Mouse (Mus musculus) midbrain, embryonic 13.5 days (tissue): ENCODE data around the gene Neu1. TPM values are rescaled to one million over a fixed set of nuclear protein-coding genes. Genes with fewer than 3 reads are reported as not detected.
"Not testable (repeated sequence)": the region's sequence is repeated elsewhere in the genome, so short reads cannot be mapped to it uniquely, and the experiment has no call there.

ENCODE experiments used
- ATAC-seq: fragments of 200-750 bp; cut with Nextera tagmentation; 2 replicates; pipeline ENCODE4 v1.8.0; 2017; ENCODE audit warnings: mild to moderate bottlenecking, moderate TSS enrichment, moderate library complexity
- H3K27ac ChIP-seq: fragments of 300-500 bp; sonication (generic); 2 replicates; pipeline ENCODE4 v1.5.1; 2015; ENCODE audit warnings: inconsistent platforms, mild to moderate bottlenecking, moderate library complexity
- H3K27me3 ChIP-seq: fragments of 300-500 bp; sonication (generic); 2 replicates; pipeline ENCODE4 v1.6.1; 2015; ENCODE audit warnings: mild to moderate bottlenecking, inconsistent platforms
- H3K36me3 ChIP-seq: fragments of 300-500 bp; sonication (generic); 2 replicates; pipeline ENCODE4 v1.6.1; 2015; ENCODE audit warnings: mild to moderate bottlenecking, inconsistent platforms
- H3K4me1 ChIP-seq: fragments of 300-500 bp; sonication (generic); replicated peaks from 2 replicates; pipeline ENCODE4 v1.6.1; 2015; ENCODE audit warnings: inconsistent platforms
- H3K4me2 ChIP-seq: fragments of 300-500 bp; sonication (generic); replicated peaks from 2 replicates; pipeline ENCODE4 v1.6.1; 2015; ENCODE audit warnings: moderate library complexity, mild to moderate bottlenecking, inconsistent platforms
- H3K4me3 ChIP-seq: fragments of 300-500 bp; sonication (generic); replicated peaks from 2 replicates; pipeline ENCODE4 v1.5.1; 2015; ENCODE audit warnings: mild to moderate bottlenecking, inconsistent platforms
- H3K9ac ChIP-seq: fragments of 300-500 bp; sonication (generic); replicated peaks from 2 replicates; pipeline ENCODE4 v1.6.1; 2015; ENCODE audit warnings: mild to moderate bottlenecking, inconsistent platforms
- H3K9me3 ChIP-seq: fragments of 300-500 bp; sonication (generic); 2 replicates; pipeline ENCODE4 v1.6.1; 2016; ENCODE audit warnings: mild to moderate bottlenecking, inconsistent platforms
- WGBS: fragments of 180-500 bp; shearing (Covaris S2); methylation state at CpG from one replicate; pipeline ENCODE4 v1.1.7; 2015; 5-methylcytosine and 5-hydroxymethylcytosine counted together
- polyA plus RNA-seq: library from polyadenylated mRNA; unstranded; fragments of >200 nt; fragmentation: Nextera tagmentation; extraction: Ambion mirVana; gene quantifications from 2 replicates; pipeline ENCODE4 v1.2.1, GENCODE M21; 2015

Gene Neu1
- polyA plus RNA-seq, 1 experiment from 2014 or later, result 25.9 TPM

- H3K4me2 ChIP-seq, result no peak overlapping the region
- H3K9me3 ChIP-seq, result no peaks in the 10 kb centered on the region
- no peak overlapping the region for H3K9ac ChIP-seq
- no peak for ATAC-seq
- H3K27me3 ChIP-seq, result peaks cover 45% of the 10 kb centered on the region
- peaks cover 12% of the 10 kb centered on the region; the same call in 1 of the 2 replicates for H3K4me1 ChIP-seq
- no peak overlapping the region for H3K4me3 ChIP-seq
- no peak overlapping the region for H3K27ac ChIP-seq
- no peaks in the 10 kb centered on the region for H3K36me3 ChIP-seq
Measured at GRCm38 (mm10) chr17:34960702-34961493, 29.8 kb downstream of the Neu1 start.

GRCm38 (mm10) chr17:34962125-34962524, 31.1 kb downstream of the Neu1 start:
- WGBS, result 35% methylated on average over 3 of the region's 3 CpGs
- ATAC-seq, result no peak
- Histone ChIP-seq H3K27ac (no peak overlapping the region), H3K4me2 (no peak overlapping the region), H3K4me3 (no peak overlapping the region), H3K36me3 (no peaks in the 10 kb centered on the region), H3K27me3 (peaks cover 36% of the 10 kb centered on the region), H3K9me3 (no peaks in the 10 kb centered on the region), H3K9ac (0 out of 2 replicates have a peak overlapping the region, but pooled peaks have one; percentile 14), H3K4me1 (peaks cover 12% of the 10 kb centered on the region; the same call in 1 of the 2 replicates)

GRCm38 (mm10) chr17:34962841-34963240, 31.8 kb downstream of the Neu1 start:
- Histone ChIP-seq H3K27ac (no peak overlapping the region), H3K9me3 (no peaks in the 10 kb centered on the region), H3K4me2 (no peak overlapping the region), H3K4me1 (peaks cover 12% of the 10 kb centered on the region; the same call in 1 of the 2 replicates), H3K9ac (no peak overlapping the region), H3K27me3 (peaks cover 43% of the 10 kb centered on the region), H3K36me3 (no peaks in the 10 kb centered on the region), H3K4me3 (no peak overlapping the region)
- ATAC-seq, result no peak
- 52% methylated on average over 1 of the region's 1 CpGs for WGBS

GRCm38 (mm10) chr17:34964640-34965049, 33.6 kb downstream of the Neu1 start:
- H3K9me3 ChIP-seq, result no peaks in the 10 kb centered on the region
- peaks cover 7% of the 10 kb centered on the region; the same call in 1 of the 2 replicates for H3K4me1 ChIP-seq
- peaks cover 60% of the 10 kb centered on the region for H3K27me3 ChIP-seq
- H3K36me3 ChIP-seq, result no peaks in the 10 kb centered on the region
- WGBS, result 3% methylated on average over 1 of the region's 1 CpGs
- no peak for ATAC-seq
- H3K4me2 ChIP-seq, result no peak overlapping the region
- H3K4me3 ChIP-seq, result no peak overlapping the region
- no peak overlapping the region; the same call in 1 of the 2 replicates for H3K27ac ChIP-seq
- 0 out of 2 replicates have a peak overlapping the region, but pooled peaks have one; percentile 14 for H3K9ac ChIP-seq

- Histone ChIP-seq H3K36me3 (no peaks in the 10 kb centered on the region), H3K9ac (no peak overlapping the region), H3K27ac (no peak overlapping the region), H3K4me1 (no peaks in the 10 kb centered on the region), H3K9me3 (no peaks in the 10 kb centered on the region), H3K4me3 (no peak overlapping the region), H3K27me3 (peaks cover 56% of the 10 kb centered on the region), H3K4me2 (no peak overlapping the region)
- 81% methylated on average over 5 of the region's 5 CpGs for WGBS
- ATAC-seq, result no peak
Measured at GRCm38 (mm10) chr17:34965627-34966026, 34.6 kb downstream of the Neu1 start.

GRCm38 (mm10) chr17:34969822-34970221, 38.8 kb downstream of the Neu1 start, which contains the start of gene Gm20481:
Gene Gm20481, plus strand, starts transcription at chr17:34969912.
- ATAC-seq, H3K9me3 ChIP-seq, H3K4me1 ChIP-seq, H3K4me2 ChIP-seq, H3K27ac ChIP-seq, H3K36me3 ChIP-seq, H3K4me3 ChIP-seq, H3K9ac ChIP-seq: not testable (repeated sequence)
- WGBS, result 80% methylated on average over 6 of the region's 11 CpGs
- peaks cover 43% of the 10 kb centered on the region for H3K27me3 ChIP-seq

- 44% methylated on average over 22 of the region's 37 CpGs for WGBS
- H3K27me3 ChIP-seq, result peaks cover 43% of the 10 kb centered on the region
- not testable (repeated sequence) for H3K9ac ChIP-seq
Measured at GRCm38 (mm10) chr17:34970850-34971249, 39.8 kb downstream of the Neu1 start.

GRCm38 (mm10) chr17:34971694-34972068, 40.6 kb downstream of the Neu1 start:
- not testable (repeated sequence) for H3K4me1 ChIP-seq, H3K9ac ChIP-seq, H3K36me3 ChIP-seq, H3K27ac ChIP-seq, H3K9me3 ChIP-seq
- H3K27me3 ChIP-seq, result peaks cover 43% of the 10 kb centered on the region
- 6% methylated on average over 24 of the region's 43 CpGs for WGBS
- H3K4me2 ChIP-seq, result peak overlapping the region; percentile 72
- ATAC-seq, result peak; percentile 62; the same call in 1 of the 2 replicates
- peak overlapping the region; percentile 41 for H3K4me3 ChIP-seq

More at GRCm38 (mm10) chr17:34970850-34971249, 39.8 kb downstream of the Neu1 start:
- H3K36me3 ChIP-seq, ATAC-seq, H3K27ac ChIP-seq, H3K4me2 ChIP-seq, H3K4me3 ChIP-seq, H3K4me1 ChIP-seq, H3K9me3 ChIP-seq: not testable (repeated sequence)

- H3K27ac ChIP-seq, H3K36me3 ChIP-seq: not testable (repeated sequence)
- peak; percentile 95 for ATAC-seq
Measured at GRCm38 (mm10) chr17:34972069-34972749, 41.2 kb downstream of the Neu1 start, which contains the start of the genes Hspa1a and Hspa1l. Gene Hspa1a, minus strand, starts transcription at chr17:34972156. Gene Hspa1l, plus strand, starts transcription at chr17:34972703.

GRCm38 (mm10) chr17:34975581-34976492, 44.8 kb downstream of the Neu1 start:
- H3K36me3 ChIP-seq, result no peaks in the 10 kb centered on the region
- no peak overlapping the region for H3K4me2 ChIP-seq
- no peak for ATAC-seq
- peaks cover 15% of the 10 kb centered on the region for H3K27me3 ChIP-seq
- WGBS, result 77% methylated on average over 3 of the region's 3 CpGs
- no peaks in the 10 kb centered on the region for H3K9me3 ChIP-seq
- H3K4me1 ChIP-seq, result peaks cover 16% of the 10 kb centered on the region
- no peak overlapping the region for H3K9ac ChIP-seq
- H3K27ac ChIP-seq, result no peak overlapping the region
- no peak overlapping the region for H3K4me3 ChIP-seq

More at GRCm38 (mm10) chr17:34972069-34972749, 41.2 kb downstream of the Neu1 start, which contains the start of the genes Hspa1a and Hspa1l:
- not testable (repeated sequence) for H3K9me3 ChIP-seq, H3K4me1 ChIP-seq
- Histone ChIP-seq H3K4me2 (peak within 1 kb of the TSS; percentile 72), H3K27me3 (peaks cover 42% of the 10 kb centered on the region), H3K9ac (peak within 1 kb of the TSS; percentile 44), H3K4me3 (peak within 1 kb of the TSS; percentile 41)
- WGBS, result under 1% methylated on average over 33 of the region's 33 CpGs

- no peaks in the 10 kb centered on the region for H3K9me3 ChIP-seq
- H3K27ac ChIP-seq, result no peak overlapping the region
- no peaks in the 10 kb centered on the region for H3K36me3 ChIP-seq
- no peak overlapping the region for H3K4me2 ChIP-seq
- 95% methylated on average over 20 of the region's 20 CpGs for WGBS
- H3K4me1 ChIP-seq, result peaks cover 20% of the 10 kb centered on the region
- ATAC-seq, result no peak
- H3K9ac ChIP-seq, result no peak overlapping the region
- H3K27me3 ChIP-seq, result peaks cover 15% of the 10 kb centered on the region
- no peak overlapping the region for H3K4me3 ChIP-seq
Measured at GRCm38 (mm10) chr17:34977000-34977399, 45.9 kb downstream of the Neu1 start.
